Mouse (Mus musculus): ENCODE data around the gene Gm5447.

Gm5447 gene

GRCm38 (mm10) chr13:30973501-30974246, at the start of gene Gm5447, which contains the start of gene Exoc2:
Gene Gm5447 (plus strand): TSS chr13:30974204.
Gene Exoc2 (minus strand): TSS chr13:30974093.
- peak; percentile 69 to 83 for DNase-seq (ENCODE audit: low spot score in 2 of 2)

- DNase-seq (ENCODE audit: low spot score in 2 of 2): no peak
Observed at GRCm38 (mm10) chr13:30924269-30924668, 49.7 kb upstream of the Gm5447 start.

GRCm38 (mm10) chr13:30929119-30929518, 44.9 kb upstream of the Gm5447 start:
- DNase-seq (ENCODE audit: low spot score in 2 of 2): no peak

- DNase-seq (ENCODE audit: low spot score in 2 of 2): no peak
Observed at GRCm38 (mm10) chr13:30931613-30932012, 42.4 kb upstream of the Gm5447 start.

GRCm38 (mm10) chr13:30932972-30933371, 41.0 kb upstream of the Gm5447 start:
- no peak for DNase-seq (ENCODE audit: low spot score in 2 of 2)

GRCm38 (mm10) chr13:30945788-30946187, 28.2 kb upstream of the Gm5447 start:
- DNase-seq (ENCODE audit: low spot score in 2 of 2): no peak

- no peak for DNase-seq (ENCODE audit: low spot score in 2 of 2)
Observed at GRCm38 (mm10) chr13:30947129-30947528, 26.9 kb upstream of the Gm5447 start.

- no peak for DNase-seq (ENCODE audit: low spot score in 2 of 2)
Observed at GRCm38 (mm10) chr13:30947540-30947939, 26.5 kb upstream of the Gm5447 start, which contains the start of gene Hus1b. Gene Hus1b (minus strand): TSS chr13:30947759.

GRCm38 (mm10) chr13:30949181-30949580, 24.8 kb upstream of the Gm5447 start:
- no peak for DNase-seq (ENCODE audit: low spot score in 2 of 2)

- no peak for DNase-seq (ENCODE audit: low spot score in 2 of 2)
Observed at GRCm38 (mm10) chr13:30952044-30952443, 22.0 kb upstream of the Gm5447 start.

GRCm38 (mm10) chr13:30953580-30953979, 20.4 kb upstream of the Gm5447 start:
- DNase-seq (ENCODE audit: low spot score in 2 of 2): no peak

- no peak for DNase-seq (ENCODE audit: low spot score in 2 of 2)
Observed at GRCm38 (mm10) chr13:30960714-30961113, 13.3 kb upstream of the Gm5447 start.

- no peak for DNase-seq (ENCODE audit: low spot score in 2 of 2)
Observed at GRCm38 (mm10) chr13:30961932-30962331, 12.1 kb upstream of the Gm5447 start.

- DNase-seq (ENCODE audit: low spot score in 2 of 2): no peak
Observed at GRCm38 (mm10) chr13:30966507-30966911, 7.5 kb upstream of the Gm5447 start.

- DNase-seq (ENCODE audit: low spot score in 2 of 2): no peak
Observed at GRCm38 (mm10) chr13:30968311-30968710, 5.7 kb upstream of the Gm5447 start.

GRCm38 (mm10) chr13:30971047-30971446, 3.0 kb upstream of the Gm5447 start:
- no peak for DNase-seq (ENCODE audit: low spot score in 2 of 2)

- DNase-seq (ENCODE audit: low spot score in 2 of 2): no peak
Observed at GRCm38 (mm10) chr13:30972102-30972501, 1.9 kb upstream of the Gm5447 start.

GRCm38 (mm10) chr13:30974247-30974630, 235 bp downstream of the Gm5447 start:
- no peak for DNase-seq (ENCODE audit: low spot score in 2 of 2)

GRCm38 (mm10) chr13:30976536-30977084, 2.6 kb downstream of the Gm5447 start:
- no peak for DNase-seq (ENCODE audit: low spot score in 2 of 2)

- DNase-seq (ENCODE audit: low spot score in 2 of 2): no peak
Observed at GRCm38 (mm10) chr13:30978224-30978623, 4.2 kb downstream of the Gm5447 start.

GRCm38 (mm10) chr13:30981666-30982065, 7.7 kb downstream of the Gm5447 start:
- no peak for DNase-seq (ENCODE audit: low spot score in 2 of 2)

- DNase-seq (ENCODE audit: low spot score in 2 of 2): no peak
Observed at GRCm38 (mm10) chr13:30985275-30985597, 11.2 kb downstream of the Gm5447 start.
